Mouse (Mus musculus) c-Kit-positive CD71-negative TER-119-negative erythroid progenitor cells, embryonic 14.5 days (primary cell): Measurements from ENCODE around the gene Atpif1.

Source experiments
- DNase-seq: peaks from one replicate; pipeline ENCODE4 v3.0.0-alpha.2; 2013; ENCODE audit warnings: low read depth

Atpif1 gene

DNA sequence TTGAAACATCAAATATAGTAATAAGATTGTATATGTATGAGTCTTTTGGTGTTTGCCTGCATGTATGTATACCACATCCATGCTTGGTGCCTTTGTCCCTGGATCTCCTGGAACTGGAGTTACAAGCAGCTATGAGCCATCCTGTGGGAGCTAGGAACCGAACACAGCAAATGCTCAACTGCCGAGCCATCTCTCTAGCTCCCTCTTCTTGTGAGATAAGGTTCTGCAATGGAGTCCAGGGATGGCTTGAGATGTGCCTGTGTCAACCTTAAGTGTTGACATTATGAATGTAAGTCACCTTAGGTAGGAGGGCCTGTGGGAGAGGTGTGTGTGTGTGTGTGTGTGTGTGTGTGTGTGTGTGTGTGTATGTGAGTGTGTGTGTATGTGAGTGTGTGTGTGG, 6.8 kb downstream of the Atpif1 start:
- no peak for DNase-seq

DNA sequence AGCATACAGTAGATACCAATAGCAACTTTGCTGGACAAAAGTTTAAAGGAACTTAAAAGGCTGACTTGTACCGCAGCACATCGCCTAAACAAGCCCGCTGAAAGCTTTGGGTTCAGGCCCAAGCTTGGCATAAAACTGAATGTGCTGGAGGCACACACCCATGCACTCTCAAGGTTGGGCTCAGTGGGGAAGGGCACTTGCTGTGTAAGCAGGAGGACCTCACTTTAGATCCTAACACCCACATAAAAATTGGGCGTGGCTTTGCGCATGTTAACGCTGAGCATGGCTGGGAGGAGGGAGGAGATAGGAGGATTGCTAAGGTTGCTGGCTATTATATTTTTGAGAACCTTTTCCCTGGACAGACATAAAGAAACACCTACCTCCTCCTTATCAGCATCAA, 8.7 kb downstream of the Atpif1 start:
- no peak for DNase-seq

DNA sequence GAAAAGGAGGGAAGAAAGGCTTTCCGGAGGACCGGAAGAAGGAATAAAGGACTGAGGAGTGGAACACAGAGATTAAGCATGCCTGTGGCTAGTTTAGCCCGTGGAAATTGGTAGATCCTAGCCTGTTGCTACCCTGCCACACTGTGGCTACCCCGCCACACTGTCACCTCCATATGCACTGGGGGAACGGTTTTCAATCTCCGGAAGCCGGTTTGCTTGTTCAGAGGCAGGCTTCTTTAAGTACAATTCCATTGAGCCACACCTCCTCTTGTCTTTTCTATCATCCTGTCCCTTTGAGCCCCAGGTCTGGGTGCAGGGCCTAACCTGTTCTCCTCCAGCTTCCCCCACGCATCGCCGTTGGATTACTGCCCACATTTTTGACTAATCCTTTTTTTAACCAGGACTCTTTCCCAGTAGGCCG, 9.1 kb downstream of the Atpif1 start:
- DNase-seq: no peak

DNA sequence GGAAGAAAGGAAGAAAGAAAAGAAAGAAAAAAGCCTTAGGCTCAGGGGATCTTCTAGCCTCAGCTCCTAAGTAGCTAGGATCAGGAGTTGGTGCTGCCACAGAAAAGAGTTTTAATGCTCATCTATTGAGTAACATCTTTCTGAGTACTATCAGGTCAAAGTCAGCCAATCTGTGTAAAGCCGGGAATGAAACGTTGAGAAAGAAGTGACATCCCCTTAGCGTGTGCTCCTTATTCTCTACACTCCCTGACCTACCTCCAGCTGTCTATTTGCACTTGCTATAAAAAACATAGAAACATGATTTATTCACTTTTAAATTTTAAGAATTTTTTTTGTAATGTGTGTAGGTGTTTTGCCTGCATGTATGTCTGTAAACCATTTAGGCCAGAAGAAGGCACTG, 14.3 kb downstream of the Atpif1 start:
- DNase-seq: no peak

DNA sequence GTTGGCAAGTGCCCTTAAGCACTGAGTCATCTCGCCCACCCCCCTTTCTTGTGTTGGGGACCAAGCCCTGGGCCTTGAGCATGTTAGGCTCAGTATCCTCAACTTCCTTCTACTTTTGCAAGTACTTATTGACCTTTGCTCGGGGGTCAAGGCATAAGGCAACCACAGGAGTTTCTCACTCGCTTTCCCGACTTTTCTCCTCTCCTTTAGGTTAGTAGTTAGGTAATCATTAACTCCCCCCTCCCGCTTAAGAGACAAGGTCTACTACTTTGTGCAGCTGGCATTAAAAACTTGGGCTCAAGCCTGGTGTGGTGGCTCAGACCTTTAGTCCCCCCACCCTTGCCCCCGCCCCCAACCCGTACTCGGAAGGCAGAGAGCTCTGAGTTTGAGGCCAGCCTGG, 15.4 kb downstream of the Atpif1 start:
- no peak for DNase-seq

DNA sequence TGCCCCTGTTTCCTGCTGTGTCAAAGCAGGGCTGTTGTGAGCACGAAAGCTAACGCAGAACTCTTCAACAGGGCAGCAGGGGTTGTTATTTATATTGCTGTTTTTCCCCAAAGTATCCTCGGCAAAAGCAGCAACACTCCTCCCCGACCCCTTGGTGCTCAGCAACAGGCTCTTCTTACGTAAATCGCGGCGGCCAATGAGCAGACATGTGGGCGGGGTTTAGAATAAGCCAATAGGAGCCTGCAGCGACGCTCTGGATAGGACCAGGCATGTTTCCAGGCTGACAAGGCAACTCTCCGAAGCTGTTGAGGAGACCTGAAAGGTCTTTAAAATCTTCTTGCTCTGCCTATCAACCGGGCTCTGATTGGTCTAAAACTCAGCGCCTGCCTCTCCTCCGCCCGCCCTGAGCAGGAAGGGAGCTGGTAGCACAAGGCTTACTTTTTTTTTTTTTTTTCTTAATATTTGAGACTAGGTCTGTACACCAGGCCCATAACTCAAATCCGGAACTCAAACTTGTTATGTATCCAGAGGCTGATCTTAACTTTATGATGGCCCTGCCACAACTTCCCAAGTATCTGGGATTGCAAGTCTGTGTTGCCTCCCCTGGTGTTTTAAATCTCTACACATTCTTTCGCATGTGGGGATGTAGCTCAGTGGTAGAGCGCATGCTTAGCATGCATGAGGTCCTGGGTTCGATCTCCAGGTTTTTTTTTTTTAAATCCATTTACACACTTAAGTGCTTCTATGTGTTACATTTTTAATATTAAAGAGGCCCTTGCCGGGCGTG, 17.9 kb downstream of the Atpif1 start:
- peak; percentile 91 for DNase-seq

DNA sequence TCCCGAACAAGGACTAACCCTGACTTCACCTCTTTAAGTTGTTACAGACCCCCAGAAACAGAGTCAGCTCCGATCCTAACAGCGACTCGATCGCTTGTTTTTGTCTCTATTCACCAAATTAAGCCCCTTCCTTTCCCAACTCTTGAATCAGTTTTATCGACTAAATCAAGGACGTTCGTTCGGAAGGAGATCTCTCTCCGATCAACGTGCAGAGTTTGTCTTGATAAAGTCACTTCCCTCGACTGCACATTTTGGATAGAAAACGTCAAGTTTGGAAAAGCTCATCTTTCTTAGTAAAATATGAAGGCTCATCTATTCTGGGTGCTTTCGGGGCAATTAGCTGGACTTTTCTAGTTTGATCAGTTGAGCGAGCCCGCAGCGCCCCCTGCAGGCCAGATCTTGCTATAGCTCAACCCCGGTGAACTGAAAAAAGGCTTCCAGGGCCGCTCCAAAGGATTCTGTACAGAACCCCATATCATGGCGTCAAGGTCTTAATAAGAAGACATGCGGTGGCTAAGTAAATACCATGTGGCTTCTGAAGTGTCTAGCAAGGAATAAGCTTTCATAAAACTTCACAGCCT, 18.8 kb downstream of the Atpif1 start:
- peak; percentile 93 for DNase-seq

DNA sequence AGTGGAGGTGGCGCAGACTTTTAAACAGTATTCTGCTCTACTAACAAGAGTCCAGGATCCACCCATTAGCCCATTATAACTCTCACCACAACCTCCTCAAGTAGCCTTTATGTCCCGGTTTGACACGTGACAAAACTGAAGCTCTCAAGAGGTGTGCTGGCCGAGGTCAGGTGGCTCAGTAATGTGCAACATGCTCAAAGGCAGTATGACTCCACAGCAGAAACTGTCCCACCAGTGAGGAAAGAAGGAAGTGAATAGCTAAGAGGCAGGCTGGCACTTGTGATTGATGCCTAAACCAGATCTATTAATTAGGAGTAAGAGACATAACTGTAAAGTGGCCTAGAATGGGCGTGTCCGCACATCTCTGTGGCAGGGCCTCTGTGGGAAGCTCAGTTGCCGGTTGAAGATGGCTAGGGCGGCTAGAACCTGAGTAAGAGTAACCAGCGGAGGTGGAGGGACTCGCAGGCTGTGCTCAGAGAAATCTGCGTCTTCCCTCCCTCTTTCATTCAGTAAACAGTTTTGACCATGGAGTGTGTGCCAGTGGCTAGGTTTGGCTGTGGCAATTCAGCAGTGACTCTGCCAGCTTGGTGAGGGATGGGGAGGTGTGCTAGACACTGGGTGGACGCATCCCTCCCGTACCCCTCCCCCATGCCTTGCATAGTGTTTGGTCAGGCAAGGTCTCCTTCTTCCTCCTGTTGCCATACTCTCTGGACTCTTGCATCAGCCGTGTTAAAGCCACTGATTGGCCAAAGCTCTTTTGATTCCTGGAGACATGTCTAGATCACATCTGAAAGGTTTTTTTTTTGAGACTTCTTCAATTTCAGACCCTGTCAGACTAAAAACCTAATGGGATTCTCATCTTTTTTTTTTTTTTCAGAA, 19.8 kb downstream of the Atpif1 start:
- no peak for DNase-seq

DNA sequence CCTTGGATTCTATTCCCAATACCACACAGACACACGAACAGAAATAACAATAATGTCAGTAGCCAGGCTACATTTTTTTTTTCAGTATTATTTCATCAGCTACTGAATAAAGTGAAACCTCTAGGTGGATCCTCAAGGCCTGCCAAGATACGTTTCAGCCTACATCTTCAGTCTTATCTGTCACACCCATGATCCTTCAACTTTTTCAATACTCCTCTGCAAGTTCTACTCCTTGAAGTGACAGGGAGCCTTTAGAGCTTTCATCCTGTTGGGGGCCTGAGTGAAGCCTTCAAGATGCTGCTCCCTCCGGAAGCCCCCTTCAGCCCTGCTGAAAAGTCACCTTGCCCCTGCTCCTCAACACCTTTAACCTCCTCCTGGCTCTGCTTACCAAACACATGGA, 21.4 kb downstream of the Atpif1 start:
- DNase-seq: no peak

DNA sequence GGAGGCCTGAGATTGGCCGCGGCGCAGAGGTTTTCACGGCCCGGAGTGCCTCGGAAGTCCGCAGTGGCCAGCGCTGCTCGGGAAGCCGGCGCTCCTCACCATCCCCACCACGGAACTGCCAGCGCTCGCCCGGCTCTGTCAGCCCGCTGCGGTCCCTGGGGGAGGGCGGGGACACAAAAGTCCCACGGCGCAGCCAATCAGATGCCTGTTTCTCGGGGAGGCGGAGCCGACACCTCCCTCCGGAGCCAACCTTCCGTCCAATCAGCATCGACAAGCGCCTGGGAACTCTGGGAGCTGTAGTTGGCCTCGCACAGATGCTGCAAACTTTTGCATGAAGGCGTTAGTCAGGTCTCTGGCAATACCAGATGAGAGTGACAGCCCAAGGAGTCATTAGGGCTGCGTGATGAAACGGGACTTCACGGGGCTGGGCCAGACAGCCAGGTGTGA, 23.1 kb downstream of the Atpif1 start, which contains the start of gene Sesn2:
Gene Sesn2, minus strand, starts transcription at position 150 of the 447 bp plus-strand sequence.
- peak; percentile 98 for DNase-seq

DNA sequence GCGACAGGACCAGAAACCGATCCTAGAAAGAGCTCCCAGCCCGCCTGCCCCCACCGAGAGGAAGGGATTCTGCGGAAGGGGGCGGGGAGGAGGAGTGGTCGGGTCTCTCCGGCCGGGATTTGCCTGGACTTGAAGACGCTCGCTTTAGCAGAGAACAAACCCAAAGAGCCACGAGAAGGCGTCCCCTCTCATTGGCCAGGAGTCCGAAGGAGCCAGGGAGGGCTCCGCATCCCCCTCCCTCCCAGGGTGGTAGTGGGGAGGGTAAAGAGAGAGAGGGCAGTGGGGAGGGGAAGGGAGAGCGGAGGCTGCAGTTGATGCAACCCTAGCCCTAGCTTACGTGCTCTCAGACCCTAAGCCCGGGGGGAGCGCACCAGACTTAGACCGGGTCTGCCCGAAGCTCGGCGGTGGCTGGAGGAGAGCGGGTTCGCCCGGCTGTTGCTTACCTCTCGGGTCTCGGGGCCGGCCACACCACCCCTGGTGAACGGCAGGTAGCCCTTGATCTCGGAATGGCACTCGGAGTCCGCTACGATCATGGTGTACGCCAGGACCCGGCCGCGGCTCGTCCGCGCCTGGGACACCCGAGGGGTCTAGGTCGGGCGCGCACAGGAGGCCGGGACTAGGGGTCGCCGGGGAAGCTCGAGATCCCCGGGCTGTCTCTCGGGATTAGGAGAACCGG, 23.7 kb downstream of the Atpif1 start:
- DNase-seq: no peak

DNA sequence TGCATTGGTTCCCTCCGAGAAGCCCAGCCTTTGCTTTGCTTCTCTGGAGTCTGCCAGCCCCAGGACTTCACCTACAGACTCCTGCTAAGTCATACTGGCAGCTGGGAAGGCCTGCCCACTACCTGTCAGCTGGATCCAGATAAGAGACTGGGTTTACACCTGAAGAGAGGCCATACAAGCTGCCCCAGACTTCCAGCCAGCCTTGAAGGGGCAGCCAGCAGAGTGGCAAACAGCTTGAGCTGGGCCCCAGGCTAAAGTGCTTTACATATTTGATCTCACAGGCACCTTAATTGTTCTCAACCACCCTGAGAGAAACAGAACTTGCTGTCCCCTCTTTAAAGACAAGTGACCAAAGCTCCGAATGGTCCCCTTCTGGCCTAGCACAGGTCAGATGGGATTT, 26.2 kb downstream of the Atpif1 start:
- DNase-seq: no peak

DNA sequence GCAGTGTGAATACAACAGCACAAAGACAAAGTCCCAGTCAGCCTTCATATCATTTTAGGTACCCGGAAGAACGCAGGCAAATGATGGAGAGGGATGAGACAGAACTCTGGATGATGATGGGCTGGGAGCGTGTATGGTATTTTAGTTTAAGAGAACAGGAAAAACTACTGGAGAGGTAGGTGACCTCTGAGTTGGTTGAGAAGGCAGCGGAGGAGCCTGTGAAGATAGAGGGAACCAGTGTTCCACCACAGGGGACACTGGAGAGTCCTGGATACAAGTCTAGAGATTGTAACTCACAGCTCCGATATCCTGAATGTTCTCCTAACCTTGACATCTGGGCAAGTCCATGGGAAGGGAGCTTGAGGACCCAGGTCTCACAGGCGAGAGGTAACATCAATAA, 27.2 kb downstream of the Atpif1 start:
- DNase-seq: no peak

DNA sequence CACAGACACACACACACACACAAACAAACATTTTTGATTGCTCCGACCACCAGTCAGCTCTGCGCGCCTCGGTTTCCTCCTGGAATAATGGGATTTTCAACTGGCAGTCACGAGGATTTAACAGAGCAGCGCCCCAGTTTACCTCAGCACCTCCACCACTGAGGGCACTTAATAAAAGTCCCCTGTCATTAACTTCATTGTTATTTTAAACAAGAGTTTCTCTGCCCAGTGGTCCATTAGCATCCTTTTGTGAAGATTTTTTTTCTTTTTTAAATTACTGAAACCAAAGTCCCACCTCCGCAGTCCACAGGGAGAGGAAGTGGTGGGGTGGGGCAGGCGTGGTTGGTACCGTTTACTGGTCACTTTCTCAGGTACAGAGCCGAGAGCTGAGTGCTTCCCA, 27.7 kb downstream of the Atpif1 start:
- no peak for DNase-seq

DNA sequence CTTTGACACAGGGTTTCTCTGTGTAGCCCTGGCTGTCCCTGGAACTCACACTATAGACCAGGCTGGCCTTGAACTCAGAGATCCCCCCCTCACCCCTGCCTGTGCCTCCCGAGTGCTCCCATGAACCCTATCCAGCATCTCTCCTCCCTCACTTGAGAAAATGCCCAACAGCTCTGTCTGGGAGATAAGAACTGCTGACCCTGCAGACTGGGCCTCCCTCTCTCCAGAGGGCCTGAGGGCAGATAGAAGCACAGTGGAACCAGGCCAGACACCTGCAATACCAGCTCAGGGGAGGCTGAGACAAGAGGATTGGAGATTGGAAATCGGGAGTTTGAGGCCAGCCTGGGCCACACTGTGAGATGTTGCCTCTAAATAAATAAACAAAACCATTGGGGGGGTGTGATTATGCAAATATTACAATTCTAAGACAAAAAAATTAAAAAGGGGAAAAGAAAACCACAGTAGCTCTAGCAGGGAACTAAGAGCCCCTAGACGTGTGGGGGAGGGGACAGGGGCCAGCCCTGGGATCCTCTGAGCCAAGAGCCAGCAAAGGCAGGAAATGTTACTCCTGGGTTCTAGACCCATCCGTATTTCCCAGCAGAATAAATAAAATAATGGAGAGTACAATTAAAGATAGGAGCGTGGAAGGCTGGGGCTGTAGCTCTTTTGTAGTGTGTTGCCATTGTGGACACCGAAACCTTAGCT, 28.3 kb downstream of the Atpif1 start:
- DNase-seq: no peak

DNA sequence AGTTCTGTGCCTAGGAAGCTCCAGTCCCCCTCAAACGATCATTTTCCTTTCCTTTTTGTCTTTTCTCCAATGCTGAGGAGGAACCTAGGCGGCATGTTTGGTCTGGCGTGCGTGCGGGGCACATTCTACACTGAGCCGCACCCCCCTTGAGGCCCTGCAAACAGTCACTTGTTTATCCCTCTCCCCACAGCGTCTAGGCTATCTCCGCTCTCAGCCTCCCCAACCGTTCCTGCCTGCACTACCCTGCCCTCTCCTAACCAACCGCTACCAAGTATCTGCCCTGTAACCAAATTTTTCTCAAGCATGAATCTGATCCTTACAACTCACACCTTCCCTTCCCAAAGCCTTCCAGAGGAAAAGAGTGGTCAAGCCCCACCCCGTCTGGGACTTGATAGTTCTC, 30.1 kb downstream of the Atpif1 start:
- no peak for DNase-seq

DNA sequence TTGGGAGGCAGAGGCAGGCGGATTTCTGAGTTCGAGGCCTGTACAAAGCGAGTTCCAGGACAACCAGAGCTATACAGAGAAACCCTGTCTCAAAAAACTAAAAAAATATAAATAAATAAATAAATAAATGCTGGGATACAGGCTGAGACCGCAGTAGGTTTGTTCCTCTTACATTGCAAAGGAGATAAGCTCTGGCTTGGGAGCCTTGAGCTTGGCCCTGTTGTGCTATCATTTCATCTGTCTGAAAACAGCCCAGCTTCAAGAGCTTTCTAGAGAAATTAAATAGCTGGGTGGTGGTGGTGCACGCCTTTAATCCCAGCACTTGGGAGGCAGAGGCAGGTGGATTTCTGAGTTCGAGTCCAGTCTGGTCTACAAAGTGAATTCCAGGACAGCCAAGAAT, 31.8 kb downstream of the Atpif1 start:
- DNase-seq: no peak

DNA sequence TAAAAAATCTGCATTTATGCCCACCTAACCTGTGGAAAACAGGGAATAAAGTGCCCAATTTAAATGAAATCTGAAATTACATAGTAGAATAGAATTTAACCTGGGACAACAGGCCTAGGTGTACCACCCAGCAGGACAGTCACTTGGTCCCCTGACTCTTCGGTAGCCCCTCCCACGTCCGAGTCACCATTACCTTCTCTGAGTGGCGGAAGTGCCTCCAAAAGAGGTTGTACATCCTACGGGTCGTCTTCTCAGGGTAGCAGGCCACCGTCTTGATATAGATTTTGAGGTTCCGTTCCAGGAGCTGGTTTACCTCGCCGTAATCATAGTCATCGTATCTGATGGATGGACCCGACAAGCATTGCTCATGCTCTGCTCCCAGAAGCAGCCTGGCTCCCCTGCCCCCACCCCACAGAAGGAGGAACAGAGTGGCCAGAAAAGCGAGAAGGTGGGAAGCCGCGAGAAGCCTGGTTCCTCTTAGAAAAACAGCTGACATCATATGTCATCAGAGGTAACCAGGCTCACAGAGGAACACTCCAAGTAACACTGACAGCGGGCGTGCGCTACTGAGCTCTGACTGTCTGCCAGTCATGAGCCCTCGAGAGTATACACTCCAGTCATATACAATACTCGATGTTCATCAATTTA, 39.1 kb downstream of the Atpif1 start:
- DNase-seq: peak; percentile 49

DNA sequence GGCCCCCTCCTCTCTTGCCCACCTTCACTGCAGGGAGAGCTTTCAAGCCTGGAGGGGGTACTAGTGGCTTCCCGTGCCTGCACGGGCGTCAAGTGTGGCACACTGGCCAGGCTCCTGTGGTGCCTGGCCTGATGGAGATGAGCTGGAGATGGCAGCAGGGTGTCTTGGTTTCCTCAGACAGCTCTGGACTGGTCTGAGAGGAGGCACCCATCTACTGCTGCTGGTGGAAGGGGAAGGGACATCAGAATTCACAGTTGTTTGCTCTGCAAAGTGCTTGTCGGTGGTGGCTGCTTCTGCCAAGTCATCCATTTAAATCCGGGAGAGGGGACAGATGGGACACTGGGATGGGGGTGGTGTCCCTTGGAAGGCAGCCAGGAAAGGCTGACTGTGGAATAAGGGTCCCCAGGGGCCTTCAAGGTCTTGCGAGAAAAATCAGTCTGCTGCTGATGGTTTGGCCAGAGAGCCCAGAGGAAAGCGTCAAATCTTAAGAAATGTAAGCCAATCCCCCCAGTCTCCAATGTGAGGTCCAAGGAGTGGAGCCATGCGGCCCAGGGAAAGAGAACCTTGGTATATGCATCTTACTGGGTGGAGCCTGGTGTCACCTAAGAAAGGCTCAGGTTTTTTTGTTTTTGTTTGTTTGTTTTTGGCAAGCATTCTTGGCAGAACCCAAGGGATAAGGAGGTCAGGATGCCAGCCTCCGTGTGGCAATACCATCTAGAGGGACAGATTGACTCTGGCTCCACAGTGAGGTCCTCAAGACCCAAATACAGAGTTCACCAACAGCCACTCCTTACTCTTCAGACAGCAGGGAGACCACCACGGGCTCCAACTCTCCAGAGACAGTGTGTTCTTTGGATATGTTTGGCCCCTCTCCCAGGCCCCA, 41.0 kb downstream of the Atpif1 start:
- DNase-seq: no peak

DNA sequence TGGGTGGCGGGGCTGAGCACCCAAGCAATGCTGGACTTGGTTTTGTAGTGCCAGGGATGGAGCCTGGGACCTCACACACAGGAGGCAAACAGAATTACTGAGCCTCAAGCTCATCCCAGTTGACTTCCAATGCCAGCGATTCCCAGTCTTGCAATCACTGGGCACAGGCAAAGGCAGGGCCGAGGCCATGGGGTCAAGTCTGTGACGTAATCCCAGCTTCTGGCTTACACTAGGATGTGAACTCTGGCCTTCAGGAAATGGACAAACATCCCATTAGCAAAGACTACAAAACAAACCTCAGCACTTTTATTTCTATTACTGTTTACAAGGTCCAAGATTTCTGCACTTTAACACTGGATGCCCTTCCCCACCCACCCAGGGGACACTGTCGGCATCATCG, 41.7 kb downstream of the Atpif1 start:
- no peak for DNase-seq
